Mouse (Mus musculus): ENCODE results near the gene Tsga10. TPM values are rescaled to one million over a fixed set of nuclear protein-coding genes. Genes with fewer than 3 reads are reported as not detected.
"Not testable (repeated sequence)": the region's sequence is repeated elsewhere in the genome, so short reads cannot be mapped to it uniquely, and the experiment has no call there.

Gene Tsga10
- polyA plus RNA-seq, 1 experiment from 2014 or later = 24.8 TPM

- 76% methylated on average over 2 of the region's 2 CpGs for WGBS
- no peaks in the 10 kb centered on the region for H3K4me1 ChIP-seq (replicated peaks)
Measured at GRCm38 (mm10) chr1:37831681-37832080, 34.5 kb downstream of the Tsga10 start.

GRCm38 (mm10) chr1:37802291-37802690 is 63.9 kb downstream of the Tsga10 start:
- H3K4me3 ChIP-seq (replicated peaks); H3K27me3 ChIP-seq; H3K9me3 ChIP-seq; H3K27ac ChIP-seq; ATAC-seq; H3K36me3 ChIP-seq; H3K9ac ChIP-seq (replicated peaks); H3K4me1 ChIP-seq (replicated peaks); H3K4me2 ChIP-seq (replicated peaks): not testable (repeated sequence)
- WGBS = 88% methylated on average over 1 of the region's 1 CpGs

More at GRCm38 (mm10) chr1:37831681-37832080, 34.5 kb downstream of the Tsga10 start:
- Histone ChIP-seq H3K27me3 (no peaks in the 10 kb centered on the region), H3K9me3 (no peaks in the 10 kb centered on the region), H3K9ac (replicated peaks) (no peak overlapping the region), H3K4me2 (replicated peaks) (no peak overlapping the region), H3K4me3 (replicated peaks) (no peak overlapping the region), H3K36me3 (peaks cover 40% of the 10 kb centered on the region), H3K27ac (no peak overlapping the region)
- ATAC-seq = no peak

GRCm38 (mm10) chr1:37800298-37800697 is 65.9 kb downstream of the Tsga10 start:
- no peak overlapping the region for H3K27ac ChIP-seq
- no peaks in the 10 kb centered on the region for H3K9me3 ChIP-seq
- no peaks in the 10 kb centered on the region for H3K27me3 ChIP-seq
- ATAC-seq = no peak
- WGBS = 89% methylated on average over 2 of the region's 2 CpGs
- H3K4me3 ChIP-seq (replicated peaks) = no peak overlapping the region
- H3K4me1 ChIP-seq (replicated peaks) = no peaks in the 10 kb centered on the region
- no peaks in the 10 kb centered on the region for H3K36me3 ChIP-seq
- H3K4me2 ChIP-seq (replicated peaks) = no peak overlapping the region
- H3K9ac ChIP-seq (replicated peaks) = no peak overlapping the region

GRCm38 (mm10) chr1:37799505-37799904 is 66.7 kb downstream of the Tsga10 start:
- no peak for ATAC-seq
- Histone ChIP-seq H3K36me3 (no peaks in the 10 kb centered on the region), H3K4me1 (replicated peaks) (no peaks in the 10 kb centered on the region), H3K27me3 (no peaks in the 10 kb centered on the region), H3K4me2 (replicated peaks) (no peak overlapping the region), H3K4me3 (replicated peaks) (no peak overlapping the region), H3K9ac (replicated peaks) (no peak overlapping the region), H3K27ac (no peak overlapping the region), H3K9me3 (no peaks in the 10 kb centered on the region)
- WGBS = 74% methylated on average over 3 of the region's 3 CpGs

- Histone ChIP-seq H3K4me2 (replicated peaks) (no peak overlapping the region), H3K27me3 (no peaks in the 10 kb centered on the region), H3K4me3 (replicated peaks) (no peak overlapping the region), H3K9me3 (no peaks in the 10 kb centered on the region), H3K9ac (replicated peaks) (no peak overlapping the region), H3K27ac (no peak overlapping the region), H3K36me3 (no peaks in the 10 kb centered on the region), H3K4me1 (replicated peaks) (no peaks in the 10 kb centered on the region)
- no peak for ATAC-seq
Measured at GRCm38 (mm10) chr1:37759407-37759806, 106.8 kb downstream of the Tsga10 start.

- H3K36me3 ChIP-seq = no peaks in the 10 kb centered on the region
- H3K4me1 ChIP-seq (replicated peaks) = peaks cover 10% of the 10 kb centered on the region
- no peak for ATAC-seq
- H3K27ac ChIP-seq = no peak overlapping the region
- no peaks in the 10 kb centered on the region for H3K27me3 ChIP-seq
- H3K9me3 ChIP-seq = no peaks in the 10 kb centered on the region
- no peak overlapping the region for H3K9ac ChIP-seq (replicated peaks)
- H3K4me2 ChIP-seq (replicated peaks) = no peak overlapping the region
- 90% methylated on average over 9 of the region's 9 CpGs for WGBS
- no peak overlapping the region for H3K4me3 ChIP-seq (replicated peaks)
Measured at GRCm38 (mm10) chr1:37744650-37745259, 121.5 kb downstream of the Tsga10 start.

GRCm38 (mm10) chr1:37742602-37743270 is 123.5 kb downstream of the Tsga10 start:
- 24% methylated on average over 14 of the region's 14 CpGs for WGBS
- no peaks in the 10 kb centered on the region for H3K36me3 ChIP-seq
- peak overlapping the region; percentile 51; the same call in 1 of the 2 replicates for H3K9ac ChIP-seq (replicated peaks)
- peak overlapping the region; percentile 58 for H3K27ac ChIP-seq
- H3K9me3 ChIP-seq = no peaks in the 10 kb centered on the region
- no peak overlapping the region for H3K4me3 ChIP-seq (replicated peaks)
- peaks cover 10% of the 10 kb centered on the region for H3K4me1 ChIP-seq (replicated peaks)
- no peaks in the 10 kb centered on the region for H3K27me3 ChIP-seq
- H3K4me2 ChIP-seq (replicated peaks) = peak overlapping the region; percentile 38
- ATAC-seq = peak; percentile 63; the same call in 1 of the 2 replicates

- Histone ChIP-seq H3K27me3 (no peaks in the 10 kb centered on the region), H3K4me1 (replicated peaks) (peaks cover 10% of the 10 kb centered on the region), H3K4me3 (replicated peaks) (no peak overlapping the region), H3K27ac (no peak overlapping the region), H3K4me2 (replicated peaks) (no peak overlapping the region), H3K9ac (replicated peaks) (no peak overlapping the region), H3K36me3 (no peaks in the 10 kb centered on the region), H3K9me3 (no peaks in the 10 kb centered on the region)
- ATAC-seq = no peak
- 59% methylated on average over 11 of the region's 11 CpGs for WGBS
Measured at GRCm38 (mm10) chr1:37742126-37742525, 124.1 kb downstream of the Tsga10 start.

- Histone ChIP-seq H3K9ac (replicated peaks) (no peak overlapping the region), H3K4me3 (replicated peaks) (no peak overlapping the region), H3K4me1 (replicated peaks) (peaks cover 10% of the 10 kb centered on the region), H3K36me3 (no peaks in the 10 kb centered on the region), H3K9me3 (no peaks in the 10 kb centered on the region), H3K4me2 (replicated peaks) (no peak overlapping the region), H3K27me3 (no peaks in the 10 kb centered on the region), H3K27ac (no peak overlapping the region)
- WGBS = 76% methylated on average over 8 of the region's 8 CpGs
- ATAC-seq = no peak
Measured at GRCm38 (mm10) chr1:37740161-37740802, 125.9 kb downstream of the Tsga10 start.

GRCm38 (mm10) chr1:37738895-37739294 is 127.3 kb downstream of the Tsga10 start:
- Histone ChIP-seq H3K4me2 (replicated peaks) (no peak overlapping the region), H3K4me1 (replicated peaks) (peaks cover 10% of the 10 kb centered on the region), H3K9ac (replicated peaks) (no peak overlapping the region), H3K27ac (no peak overlapping the region), H3K36me3 (no peaks in the 10 kb centered on the region), H3K27me3 (no peaks in the 10 kb centered on the region), H3K9me3 (no peaks in the 10 kb centered on the region), H3K4me3 (replicated peaks) (no peak overlapping the region)
- 61% methylated on average over 2 of the region's 2 CpGs for WGBS
- no peak for ATAC-seq

- WGBS = 86% methylated on average over 4 of the region's 4 CpGs
- no peak overlapping the region for H3K27ac ChIP-seq
- H3K9ac ChIP-seq (replicated peaks) = no peak overlapping the region
- no peak for ATAC-seq
- H3K36me3 ChIP-seq = no peaks in the 10 kb centered on the region
- H3K27me3 ChIP-seq = no peaks in the 10 kb centered on the region
- no peaks in the 10 kb centered on the region for H3K9me3 ChIP-seq
- H3K4me3 ChIP-seq (replicated peaks) = no peak overlapping the region
- H3K4me2 ChIP-seq (replicated peaks) = no peak overlapping the region
- no peaks in the 10 kb centered on the region for H3K4me1 ChIP-seq (replicated peaks)
Measured at GRCm38 (mm10) chr1:37737045-37737444, 129.2 kb downstream of the Tsga10 start.

GRCm38 (mm10) chr1:37735932-37736331 is 130.3 kb downstream of the Tsga10 start:
- H3K9ac ChIP-seq (replicated peaks) = no peak overlapping the region
- H3K27me3 ChIP-seq = no peaks in the 10 kb centered on the region
- ATAC-seq = no peak
- H3K36me3 ChIP-seq = no peaks in the 10 kb centered on the region
- H3K9me3 ChIP-seq = no peaks in the 10 kb centered on the region
- no peak overlapping the region for H3K4me3 ChIP-seq (replicated peaks)
- no peak overlapping the region for H3K4me2 ChIP-seq (replicated peaks)
- H3K27ac ChIP-seq = no peak overlapping the region
- WGBS = 94% methylated on average over 5 of the region's 5 CpGs
- H3K4me1 ChIP-seq (replicated peaks) = no peaks in the 10 kb centered on the region

Data from midbrain, embryonic 13.5 days (tissue).